Mouse (Mus musculus) adrenal gland, postnatal 25 days (tissue): ENCODE data around the gene Doc2b. TPM values are rescaled to one million over a fixed set of nuclear protein-coding genes. Genes with fewer than 3 reads are reported as not detected.

ENCODE experiments used
- DNase-seq: peaks from one replicate; pipeline ENCODE4 v3.0.0; 2021; ENCODE audit warnings: mixed read lengths
- long read RNA-seq: library from polyadenylated mRNA; stranded (forward); transcript quantifications from one replicate; pipeline ENCODE4 v2.0.0, GENCODE M21; 2021
- total RNA-seq: library from RNA; stranded (reverse); gene quantifications from 2 replicates; pipeline ENCODE4 v1.2.3, GENCODE M21; 2021

Gene Doc2b
- 16.0 and 23.3 TPM in 2 replicates for total RNA-seq
- long read RNA-seq, full-length matches to known transcripts, result 1 of 4 reads
- long read RNA-seq, partial matches to known transcripts, result 0 of 4 reads
- long read RNA-seq, other reads (novel, unspliced or antisense), result 3 of 4 reads

GRCm38 (mm10) chr11:75796029-75796445 lies at the start of gene Doc2b:
TSS of gene Doc2b (minus strand) at chr11:75796049.
- peak; percentile 72 for DNase-seq

- DNase-seq, result no peak
Measured at GRCm38 (mm10) chr11:75842904-75843619, 47.2 kb upstream of the Doc2b start.

- DNase-seq, result no peak
Measured at GRCm38 (mm10) chr11:75841503-75841902, 45.7 kb upstream of the Doc2b start.

DNA sequence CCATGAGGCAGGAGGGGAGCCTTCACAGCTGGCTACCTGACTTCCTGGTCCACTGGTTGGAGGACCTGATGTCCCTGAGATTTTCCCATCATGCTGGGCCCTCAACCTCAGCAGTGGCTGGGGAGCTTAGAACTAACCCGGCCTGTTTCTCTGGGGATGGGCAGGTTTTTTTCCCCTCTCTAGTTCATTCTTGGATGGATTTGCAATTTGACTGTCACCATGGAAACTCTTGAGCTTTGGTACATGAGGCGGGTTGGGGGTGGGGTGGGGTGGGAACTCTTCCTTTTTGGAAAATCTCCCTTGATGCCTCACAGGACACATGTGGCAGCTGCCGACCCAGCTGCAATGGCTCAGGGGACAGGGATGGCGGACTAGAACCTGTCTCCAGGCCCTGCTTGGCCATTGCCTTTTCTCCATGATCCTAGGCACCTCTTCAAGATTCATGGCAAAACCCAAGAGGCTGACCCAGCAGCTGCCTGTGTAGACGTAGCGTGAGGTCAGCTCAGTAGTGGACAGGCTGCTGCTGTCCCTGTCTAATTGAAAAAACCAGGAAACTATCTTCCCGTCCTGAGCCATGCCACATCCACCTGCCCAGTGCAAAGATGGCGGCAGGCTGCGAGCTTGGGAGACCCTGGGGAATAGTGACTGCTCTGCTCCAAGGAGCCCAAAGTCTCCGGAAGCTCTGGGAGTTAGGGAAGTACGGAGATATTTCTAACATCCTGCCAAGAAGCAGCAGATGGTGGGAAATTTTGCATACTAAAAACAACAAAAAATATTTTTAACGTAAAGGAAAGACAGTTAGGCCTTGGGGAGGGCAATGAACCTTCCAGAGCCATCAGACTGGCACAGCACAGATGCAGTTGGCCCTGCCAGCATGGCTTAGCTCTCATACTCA lies 43.9 kb upstream of the Doc2b start:
- no peak for DNase-seq

DNA sequence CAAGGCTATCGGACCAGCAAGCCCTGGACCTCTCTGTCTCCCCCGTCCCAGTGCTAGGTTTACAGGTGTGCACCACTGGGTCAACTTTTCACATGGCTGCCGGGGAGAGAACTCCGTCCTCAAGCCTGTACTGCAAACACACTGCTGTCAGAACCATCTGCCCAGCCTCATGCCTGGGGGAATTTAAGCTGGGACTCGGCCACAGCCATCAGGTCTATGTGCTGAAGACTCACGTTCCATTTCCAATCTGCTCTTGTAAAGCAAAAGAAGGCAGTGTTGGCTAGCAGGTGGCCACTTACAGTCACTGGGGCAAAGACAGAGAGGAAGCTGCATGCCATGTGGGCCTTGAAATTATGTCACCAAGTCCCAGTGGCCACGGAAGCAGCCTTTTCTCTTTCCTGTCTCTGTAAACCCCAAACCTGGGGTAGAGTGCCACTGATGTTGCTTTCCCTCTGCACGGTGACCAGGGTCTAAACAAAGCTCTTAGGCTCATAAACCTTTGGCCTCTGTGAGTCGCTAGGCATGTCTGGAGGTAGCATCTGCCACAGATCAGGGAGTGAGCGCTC lies 43.1 kb upstream of the Doc2b start:
- no peak for DNase-seq

- DNase-seq, result no peak
Measured at GRCm38 (mm10) chr11:75836240-75836610, 40.4 kb upstream of the Doc2b start.

DNA sequence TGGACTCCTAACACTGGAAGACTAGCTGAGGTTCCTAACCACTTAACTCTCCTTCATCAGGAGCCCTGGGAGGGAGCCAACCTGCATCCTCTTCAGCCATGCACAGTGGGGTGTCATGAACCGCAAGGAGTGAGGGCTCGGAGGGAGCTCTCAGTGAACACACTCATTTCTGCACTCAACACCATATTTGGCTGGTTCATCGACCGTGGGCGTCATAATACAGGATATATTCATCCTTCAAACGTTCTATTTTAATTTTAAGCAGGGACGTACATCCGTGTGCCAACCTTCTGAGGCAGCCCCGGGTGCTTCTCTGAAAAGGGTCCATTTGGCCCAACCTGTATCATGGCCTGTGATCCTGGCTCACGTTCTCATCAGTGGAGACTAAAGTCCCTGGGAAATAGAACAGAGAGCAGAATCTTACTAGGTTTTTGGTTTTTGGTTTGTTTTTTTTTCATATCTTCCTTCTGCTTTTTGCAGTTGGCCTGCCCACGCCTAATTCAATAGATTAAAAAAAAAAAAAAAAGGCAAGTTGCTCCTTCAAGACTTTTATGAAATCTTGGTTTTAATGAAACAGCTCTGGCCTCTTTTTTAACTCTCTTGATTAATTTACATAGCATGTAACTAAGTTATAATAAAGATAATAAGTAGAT lies 39.9 kb upstream of the Doc2b start:
- DNase-seq, result no peak

- no peak for DNase-seq
Measured at GRCm38 (mm10) chr11:75833081-75833480, 37.2 kb upstream of the Doc2b start.

GRCm38 (mm10) chr11:75830386-75830785 lies 34.5 kb upstream of the Doc2b start:
- no peak for DNase-seq

- DNase-seq, result no peak
Measured at GRCm38 (mm10) chr11:75827414-75827813, 31.6 kb upstream of the Doc2b start.

GRCm38 (mm10) chr11:75823506-75823905 lies 27.7 kb upstream of the Doc2b start:
- peak; percentile 58 for DNase-seq

GRCm38 (mm10) chr11:75813085-75813484 lies 17.2 kb upstream of the Doc2b start:
- DNase-seq, result peak; percentile 38

GRCm38 (mm10) chr11:75811900-75812299 lies 16.1 kb upstream of the Doc2b start:
- DNase-seq, result peak; percentile 97

DNA sequence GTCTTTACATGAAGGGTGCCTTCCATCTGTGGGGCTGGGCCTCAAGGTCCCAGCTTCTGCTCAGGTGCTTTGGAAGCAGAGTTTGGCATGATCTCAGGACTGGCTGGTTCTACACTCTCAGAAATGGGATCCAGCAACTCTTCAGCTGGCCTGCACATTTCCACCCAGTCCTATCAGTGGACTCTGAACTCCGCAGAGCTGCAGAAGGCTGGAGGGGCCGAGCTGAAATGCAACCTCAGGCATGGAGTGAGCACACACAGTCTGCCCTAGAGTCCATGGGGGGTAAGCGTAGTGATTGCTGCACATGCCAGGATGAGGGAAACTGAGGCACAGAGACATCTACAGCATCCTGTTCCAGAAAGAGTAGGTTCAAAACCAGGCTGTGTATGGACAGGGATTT lies 14.7 kb upstream of the Doc2b start:
- DNase-seq, result no peak

DNA sequence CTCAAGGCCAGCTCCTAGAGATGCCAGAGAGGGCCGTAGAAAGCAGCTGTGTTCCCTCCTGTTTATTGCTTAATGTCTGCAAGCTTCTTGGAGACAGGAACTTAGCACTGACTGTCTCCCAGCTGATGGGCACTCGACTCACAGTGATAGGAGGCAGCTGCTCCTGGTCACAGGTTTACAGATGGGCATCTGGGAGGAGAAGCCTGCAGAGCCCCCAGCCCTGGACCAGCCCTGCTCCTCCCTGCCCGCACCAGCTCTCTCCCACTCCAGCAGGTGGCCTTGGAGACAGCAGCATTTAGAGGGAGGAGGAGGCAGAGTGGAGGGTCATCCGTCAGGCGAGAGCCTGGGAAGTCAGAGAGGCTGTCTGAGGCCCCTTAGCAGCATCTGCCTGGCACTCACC lies 11.6 kb upstream of the Doc2b start:
- DNase-seq, result peak; percentile 24

DNA sequence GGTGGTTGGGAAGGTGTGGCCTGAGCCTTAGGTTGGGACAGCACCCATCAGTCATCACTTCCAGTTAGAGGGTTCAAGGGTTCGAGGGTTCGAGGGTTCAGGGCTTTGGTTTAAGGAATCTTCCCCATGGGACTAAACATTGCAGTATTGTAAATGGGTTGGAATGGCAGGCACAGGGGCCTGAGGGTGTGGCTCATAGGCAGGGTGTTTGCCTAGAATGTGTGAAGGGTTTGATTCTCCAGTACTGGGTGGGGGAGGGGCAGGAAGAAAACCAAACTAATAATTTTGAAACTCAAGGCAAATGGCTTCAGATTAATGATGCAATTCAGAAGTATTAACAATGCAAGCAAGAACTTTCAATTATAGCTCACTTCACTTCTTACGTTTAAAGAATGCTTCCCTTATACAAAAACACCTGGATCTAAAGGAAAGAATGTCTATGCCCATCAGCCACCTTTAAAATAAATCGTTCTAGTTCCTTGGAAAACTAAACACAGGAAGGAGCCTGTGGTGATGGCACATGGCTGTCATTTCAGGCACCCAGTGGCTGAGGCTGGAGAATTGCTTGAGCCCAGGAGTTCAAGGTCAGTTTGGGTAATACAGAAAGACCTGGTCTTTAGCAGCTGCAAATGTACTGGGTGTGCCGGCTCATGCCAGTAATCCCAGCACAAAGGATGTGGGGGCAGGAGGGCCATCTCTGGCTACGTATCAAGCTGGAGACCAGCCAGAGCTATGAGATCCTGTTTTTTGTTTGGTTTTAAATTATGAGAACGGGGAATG lies 6.1 kb upstream of the Doc2b start:
- DNase-seq, result no peak

DNA sequence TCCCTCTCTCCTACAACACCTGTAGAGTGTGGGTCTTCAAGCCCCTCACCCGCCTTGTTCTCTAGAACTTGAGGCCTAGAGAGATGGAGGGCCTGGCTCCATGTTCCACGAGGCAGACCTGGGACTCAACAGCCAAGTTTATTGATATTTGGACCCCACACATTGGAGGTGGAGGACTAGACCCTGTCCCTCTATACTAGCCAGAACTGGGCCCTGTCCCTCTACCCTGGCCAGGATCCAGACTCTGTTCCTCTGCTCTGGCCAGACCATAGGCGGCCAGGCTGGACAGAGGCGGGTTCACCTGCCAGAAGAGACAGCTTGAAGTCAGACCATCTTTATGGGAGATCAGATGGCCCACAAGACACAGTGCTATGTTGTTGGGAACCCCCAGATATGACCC lies 5.5 kb upstream of the Doc2b start:
- DNase-seq, result no peak

DNA sequence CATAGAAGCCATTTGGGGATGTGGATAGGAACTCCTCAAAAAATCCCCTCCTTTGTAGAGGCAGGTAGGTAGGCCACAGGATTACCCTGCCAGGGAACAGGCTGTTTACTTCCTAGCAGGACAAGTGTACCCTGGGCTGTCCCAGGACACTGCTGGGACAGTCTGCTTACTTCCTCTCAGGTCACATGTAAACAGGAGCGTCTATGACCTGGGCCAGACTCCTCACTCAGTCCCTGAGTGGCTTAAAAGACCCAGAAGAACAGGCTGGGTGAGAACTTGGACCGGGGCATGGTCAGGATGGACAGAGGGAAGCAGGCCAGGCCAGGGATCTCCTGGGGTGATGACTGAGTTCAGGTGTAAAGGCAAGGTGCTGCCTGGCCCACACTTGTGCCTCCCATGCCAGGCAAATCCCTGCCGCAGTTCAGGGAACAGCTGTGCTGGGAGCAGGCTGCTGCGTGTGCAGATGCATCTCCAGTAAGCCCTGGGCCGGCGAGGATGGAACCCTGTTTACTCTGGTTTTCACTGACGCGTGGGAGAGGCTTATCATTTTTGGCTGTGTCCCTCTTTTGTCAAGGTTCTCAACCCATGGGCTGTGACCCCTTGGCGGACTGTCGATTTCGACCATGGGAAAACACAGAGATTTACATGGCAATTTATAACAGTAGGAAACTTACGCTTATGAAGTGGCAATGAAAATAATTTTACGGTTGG lies 842 bp upstream of the Doc2b start:
- DNase-seq, result no peak

DNA sequence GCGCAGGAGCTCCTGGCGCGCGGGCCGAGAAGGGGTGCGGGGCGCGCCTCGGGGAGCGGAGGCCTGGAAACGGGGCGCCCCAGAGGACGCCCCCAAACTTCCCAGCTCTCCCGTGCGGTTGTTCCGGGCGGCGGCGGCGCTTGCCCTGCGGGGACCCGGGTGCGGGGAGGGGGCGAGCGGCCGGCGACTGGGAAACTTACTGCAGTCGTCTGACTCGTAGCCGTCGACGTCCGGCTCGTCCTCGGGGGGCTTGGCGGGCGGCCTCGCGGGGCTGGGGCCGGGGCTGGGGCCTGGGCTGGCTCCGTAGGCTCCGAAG lies 570 bp downstream of the Doc2b start:
- peak; percentile 21 for DNase-seq

DNA sequence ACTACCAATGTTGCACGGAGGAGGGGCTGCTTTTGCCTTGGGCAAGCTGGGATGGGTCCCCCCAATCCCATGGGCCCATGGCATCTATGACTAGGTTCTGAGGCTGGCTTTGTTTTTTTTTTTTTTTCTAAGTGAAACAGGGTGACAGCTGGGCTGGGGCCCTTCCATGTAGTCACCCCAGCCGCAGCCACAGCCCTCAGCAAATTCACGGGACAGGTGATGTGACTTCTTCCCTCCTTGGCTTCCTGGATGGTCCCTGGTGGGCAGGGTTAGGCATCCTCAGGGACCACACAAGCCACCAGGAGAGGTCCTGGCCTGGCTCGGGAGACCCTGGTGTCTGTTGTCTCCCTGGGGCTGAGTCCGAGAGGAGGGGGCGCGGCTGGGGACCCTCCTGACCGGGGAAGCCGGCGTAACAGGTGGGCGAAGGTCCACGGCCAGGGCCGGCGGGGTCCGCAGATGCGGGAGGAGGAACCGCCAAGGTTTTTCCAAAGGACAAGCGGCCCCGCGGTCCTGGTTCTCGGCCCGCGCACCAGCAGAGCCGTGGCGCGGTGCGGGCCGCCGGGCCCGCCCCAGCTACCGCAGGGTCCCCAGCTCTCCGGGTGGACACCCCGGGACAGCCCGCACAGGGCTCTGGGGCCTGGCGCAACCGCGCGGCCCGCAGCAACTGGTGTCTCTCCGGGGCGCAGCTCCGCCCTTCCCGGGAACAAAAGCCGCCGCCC lies 1.1 kb downstream of the Doc2b start:
- peak; percentile 58 for DNase-seq
